Mouse (Mus musculus): Measurements from ENCODE around the gene Elob.

Elob gene

DNA sequence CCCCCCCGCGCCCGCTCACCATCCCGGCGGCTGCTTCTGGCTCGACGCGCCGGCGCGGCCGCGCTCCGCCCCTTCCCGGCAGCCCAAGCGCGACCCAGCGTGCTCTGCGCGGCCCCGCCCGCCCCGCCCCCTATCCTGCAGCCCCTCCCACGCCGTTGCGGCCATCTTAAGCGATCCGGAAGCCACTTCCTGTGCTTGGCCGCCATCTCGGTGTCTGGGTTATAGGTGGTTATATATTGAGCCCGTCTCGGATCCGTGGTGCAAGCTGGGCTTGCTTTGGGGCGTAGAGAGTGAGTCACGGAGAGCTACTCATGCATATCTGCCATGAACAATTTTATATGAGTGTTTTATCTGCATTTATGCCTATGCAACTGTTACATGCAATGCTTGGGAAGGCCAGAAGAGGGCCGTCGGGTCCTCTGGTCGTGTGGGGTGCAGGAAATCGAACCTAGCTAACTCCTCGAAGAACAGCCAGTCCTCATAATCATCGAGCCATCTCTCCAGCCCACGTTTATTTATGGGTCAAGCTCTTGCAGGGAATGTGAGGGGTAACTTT lies at the start of gene Elob:
Gene Elob (minus strand): TSS at position 73 of the 556 bp plus-strand sequence.
- DNase-seq (ENCODE audit: extremely low read depth, insufficient read length, low spot score), result peak; percentile 82

DNA sequence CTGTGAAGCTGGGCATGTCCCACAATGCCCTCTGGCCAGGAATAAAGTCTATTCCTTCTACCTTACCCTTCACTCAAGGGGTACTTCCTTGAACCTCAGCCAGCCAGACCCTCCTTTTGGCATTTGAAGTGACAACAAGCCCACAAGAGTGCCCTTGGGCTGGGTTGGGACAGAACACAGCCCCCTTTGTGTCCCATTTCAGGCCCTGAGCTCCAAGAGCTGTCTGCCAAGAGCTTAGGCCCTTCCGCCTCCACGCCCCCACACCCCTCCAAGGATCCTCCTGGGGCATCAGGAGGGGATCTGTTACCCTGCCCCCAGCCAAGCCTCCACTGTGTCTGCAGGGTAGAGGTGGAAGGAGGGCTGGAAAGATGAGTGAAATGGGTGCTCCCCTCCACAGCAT lies 48.2 kb upstream of the Elob start:
- no peak for DNase-seq (ENCODE audit: extremely low read depth, insufficient read length, low spot score)

- no peak for DNase-seq (ENCODE audit: extremely low read depth, insufficient read length, low spot score)
Measured at GRCm38 (mm10) chr17:23876741-23877140, 47.8 kb upstream of the Elob start.

DNA sequence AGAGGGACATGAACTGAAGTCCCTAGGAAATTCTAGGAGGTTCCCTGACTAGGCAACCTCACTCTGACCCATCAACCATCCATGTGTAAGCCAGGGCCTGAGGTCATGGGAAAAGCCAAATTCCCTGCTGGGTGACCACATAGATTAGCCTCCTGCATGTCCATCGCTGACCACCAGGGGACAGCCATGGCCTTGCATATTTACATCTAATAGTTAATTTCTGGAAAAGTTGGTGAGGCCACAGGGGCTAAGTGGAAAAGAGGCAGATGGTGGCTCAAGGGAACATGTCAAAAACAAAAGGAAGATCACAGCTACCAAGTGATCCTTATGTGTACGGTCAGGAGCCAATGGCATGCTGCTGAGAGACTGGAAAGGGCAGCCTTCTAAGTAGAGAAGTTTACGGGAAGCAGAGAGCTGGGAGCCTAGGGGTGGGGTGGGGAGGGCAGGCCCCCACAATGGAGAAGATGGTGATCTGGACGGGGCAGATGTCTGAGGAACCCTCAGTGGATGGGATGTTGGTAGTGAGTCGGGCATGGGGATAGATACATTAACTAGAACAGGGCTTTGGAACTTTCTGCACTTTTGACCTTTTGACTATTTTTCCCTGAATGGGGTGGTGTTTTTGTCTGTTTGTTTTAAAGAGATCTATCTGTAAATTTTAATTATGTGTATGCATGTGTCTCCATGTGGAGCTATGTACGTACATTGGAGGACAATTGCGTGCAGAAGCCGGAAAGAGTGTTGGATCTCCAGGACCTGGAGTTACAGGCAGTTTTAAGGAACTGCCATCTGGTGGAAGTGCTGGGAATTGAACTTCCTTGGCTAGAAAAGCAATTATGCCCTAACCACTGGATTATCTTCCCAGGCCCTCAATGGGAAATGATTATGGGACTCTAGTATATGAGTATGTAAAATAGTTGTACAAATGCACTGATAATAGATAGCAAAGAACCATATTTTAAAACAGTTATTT lies 45.2 kb upstream of the Elob start:
- DNase-seq (ENCODE audit: extremely low read depth, insufficient read length, low spot score), result peak; percentile 44

- no peak for DNase-seq (ENCODE audit: extremely low read depth, insufficient read length, low spot score)
Measured at GRCm38 (mm10) chr17:23868513-23868912, 39.6 kb upstream of the Elob start.

DNA sequence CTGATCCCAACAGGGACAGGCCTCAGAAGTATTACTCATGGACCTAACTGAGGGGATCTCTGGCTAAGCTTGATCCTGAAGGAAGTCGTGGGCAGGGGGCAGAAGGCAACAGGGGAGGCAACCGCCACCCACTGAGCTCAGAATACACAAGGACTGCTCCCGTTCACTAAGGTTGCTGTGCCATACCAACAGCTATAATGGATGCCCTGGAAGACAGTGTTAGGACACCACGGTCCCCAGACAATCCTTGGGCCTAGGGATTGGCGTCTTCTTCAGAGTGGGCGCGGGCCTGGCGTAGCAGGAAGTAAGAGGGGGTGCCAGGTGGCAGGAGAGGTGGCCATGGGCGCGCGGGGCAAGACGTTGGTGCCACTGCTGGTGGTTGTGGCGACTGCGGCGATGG lies 38.8 kb upstream of the Elob start, which contains the start of gene Prss21:
Gene Prss21 (plus strand): TSS at position 301 of the 400 bp plus-strand sequence.
- DNase-seq (ENCODE audit: extremely low read depth, insufficient read length, low spot score), result no peak

DNA sequence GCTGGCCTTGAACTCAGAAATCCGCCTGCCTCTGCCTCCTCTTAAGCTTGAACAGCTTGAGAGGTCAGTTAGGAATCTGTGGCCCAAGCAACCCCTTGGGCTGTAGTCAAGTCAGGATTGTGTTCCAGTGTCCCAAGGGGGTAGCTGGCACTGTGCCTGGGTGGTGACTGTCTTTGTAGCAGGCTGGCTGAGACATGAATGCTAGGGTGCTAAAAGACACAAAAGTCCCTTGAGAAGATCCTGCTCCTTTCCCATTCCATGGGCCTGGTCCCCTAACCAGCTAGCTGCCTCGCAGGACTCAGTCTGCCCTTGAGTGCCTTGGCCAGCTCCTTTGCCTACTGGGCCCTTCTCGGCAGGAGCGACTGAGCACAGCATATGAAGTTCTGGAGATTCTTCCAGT lies 34.0 kb upstream of the Elob start:
- DNase-seq (ENCODE audit: extremely low read depth, insufficient read length, low spot score), result no peak

GRCm38 (mm10) chr17:23857913-23858312 lies 29.0 kb upstream of the Elob start:
- DNase-seq (ENCODE audit: extremely low read depth, insufficient read length, low spot score), result no peak

- DNase-seq (ENCODE audit: extremely low read depth, insufficient read length, low spot score), result peak; percentile 59
Measured at GRCm38 (mm10) chr17:23857193-23857592, 28.3 kb upstream of the Elob start.

DNA sequence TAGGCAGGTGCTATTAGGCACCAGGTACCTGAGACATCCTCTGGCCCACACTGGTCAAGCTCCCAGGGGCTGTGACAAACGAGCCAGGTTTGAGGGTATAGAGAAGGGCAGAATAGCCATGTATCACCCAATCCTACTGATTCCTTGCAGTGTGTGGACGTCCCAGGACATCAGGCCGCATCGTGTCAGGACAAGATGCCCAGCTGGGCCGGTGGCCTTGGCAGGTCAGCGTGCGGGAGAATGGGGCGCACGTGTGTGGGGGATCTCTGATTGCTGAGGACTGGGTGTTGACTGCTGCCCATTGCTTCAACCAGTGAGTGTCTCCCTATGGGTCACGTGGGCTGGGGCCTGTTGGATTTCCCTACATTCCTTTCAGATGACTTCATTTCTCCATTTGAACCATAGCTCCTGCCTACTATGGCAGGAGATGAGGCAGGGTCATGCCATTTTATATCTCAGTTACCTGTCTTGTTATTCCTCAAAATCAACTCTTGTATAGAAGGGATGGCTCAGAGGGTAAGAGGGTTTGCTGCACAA lies 25.4 kb upstream of the Elob start:
- DNase-seq (ENCODE audit: extremely low read depth, insufficient read length, low spot score), result peak; percentile 58

GRCm38 (mm10) chr17:23853292-23853691 lies 24.4 kb upstream of the Elob start:
- DNase-seq (ENCODE audit: extremely low read depth, insufficient read length, low spot score), result peak; percentile 50

GRCm38 (mm10) chr17:23850853-23851749 lies 22.2 kb upstream of the Elob start:
- peak; percentile 55 for DNase-seq (ENCODE audit: extremely low read depth, insufficient read length, low spot score)

GRCm38 (mm10) chr17:23850028-23850427 lies 21.1 kb upstream of the Elob start:
- no peak for DNase-seq (ENCODE audit: extremely low read depth, insufficient read length, low spot score)

DNA sequence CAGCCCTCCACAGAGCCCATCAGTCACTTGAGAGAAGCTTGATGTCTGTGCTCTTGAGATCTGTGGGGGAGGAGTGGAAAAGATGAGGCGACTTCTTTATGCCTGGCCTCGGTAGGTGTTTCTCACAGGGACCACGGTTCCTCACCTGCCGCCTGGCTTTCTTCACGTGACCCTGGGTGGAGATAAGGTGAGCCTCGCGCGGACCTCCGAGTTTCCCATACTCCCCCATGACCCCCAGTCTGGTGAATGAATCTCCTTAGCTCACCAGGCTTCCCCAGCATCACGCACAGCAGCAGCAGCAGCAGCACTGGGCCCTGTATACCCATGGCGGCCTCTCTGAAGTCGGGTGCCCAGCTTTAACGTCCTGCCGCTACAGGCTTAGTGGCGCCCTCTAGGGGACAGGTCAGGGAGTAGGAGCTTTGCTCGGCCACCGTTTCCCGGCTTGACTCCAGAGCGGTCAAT lies 14.9 kb upstream of the Elob start, which contains the start of the genes Prss32 and Prss41:
Gene Prss32 (plus strand): TSS at position 44 of the 462 bp plus-strand sequence.
Gene Prss41 (minus strand): TSS at position 361 of the 462 bp plus-strand sequence.
- no peak for DNase-seq (ENCODE audit: extremely low read depth, insufficient read length, low spot score)

DNA sequence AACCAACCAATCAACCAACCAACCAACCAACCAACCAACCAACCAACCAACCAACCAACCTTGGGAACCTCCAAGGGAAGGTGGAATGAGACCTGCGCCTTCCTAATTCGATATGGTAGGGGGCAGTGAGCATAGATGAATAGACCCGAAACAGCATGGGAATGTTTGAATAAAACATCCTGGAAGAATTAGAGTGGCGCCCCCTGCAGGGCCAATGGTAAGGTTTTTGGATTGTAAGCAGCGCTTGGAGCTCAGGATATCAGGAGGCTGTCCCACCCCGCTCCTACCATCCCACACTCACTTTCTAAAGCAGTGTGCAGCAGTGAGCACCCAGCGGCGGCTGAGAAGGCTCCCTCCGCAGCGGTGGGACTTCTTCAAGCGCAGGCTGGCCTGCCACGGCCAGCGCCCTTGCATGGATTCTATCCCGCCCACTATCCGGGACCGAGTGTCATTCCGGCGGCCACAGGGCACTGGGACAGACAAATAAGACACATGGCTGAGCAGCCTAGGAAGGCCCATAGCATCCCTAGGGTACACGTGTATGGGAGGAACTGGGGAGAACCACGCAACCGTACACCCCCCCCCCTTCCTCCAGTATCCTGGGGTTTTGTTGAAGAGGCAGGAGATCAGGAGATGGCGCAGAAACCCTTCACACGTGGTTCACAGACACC lies 14.3 kb upstream of the Elob start:
- DNase-seq (ENCODE audit: extremely low read depth, insufficient read length, low spot score), result no peak

- no peak for DNase-seq (ENCODE audit: extremely low read depth, insufficient read length, low spot score)
Measured at GRCm38 (mm10) chr17:23841145-23841544, 12.2 kb upstream of the Elob start.

DNA sequence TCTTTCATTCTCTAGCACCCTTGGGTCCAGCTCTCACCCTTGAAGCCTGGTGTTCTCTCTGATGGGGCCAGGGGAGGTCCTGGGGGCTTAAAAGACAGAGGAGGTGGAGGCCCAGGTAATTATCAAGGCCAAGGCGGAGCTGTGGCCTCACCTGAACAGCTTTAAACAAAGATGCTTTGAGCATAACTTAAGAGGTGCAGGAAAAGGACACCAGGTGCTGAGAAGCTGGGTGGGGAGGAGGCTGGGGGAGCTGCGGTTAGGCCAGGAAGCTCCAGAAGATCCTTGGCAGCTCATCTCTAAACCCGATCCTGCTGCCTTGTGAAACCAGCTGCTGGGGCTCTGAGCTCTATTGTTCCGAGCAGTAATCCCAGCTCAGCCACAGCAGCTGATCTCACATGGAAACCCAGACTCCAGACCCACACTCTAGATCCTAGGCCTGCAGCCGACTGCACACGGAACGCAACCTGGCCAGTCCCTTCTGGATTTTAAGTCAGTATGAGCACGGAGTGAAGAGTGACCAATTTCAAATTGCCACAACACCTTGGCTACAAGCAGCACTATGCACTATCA lies 7.2 kb upstream of the Elob start, which contains the start of gene Prss33:
Gene Prss33 (minus strand): TSS at position 51 of the 570 bp plus-strand sequence.
- DNase-seq (ENCODE audit: extremely low read depth, insufficient read length, low spot score), result no peak

DNA sequence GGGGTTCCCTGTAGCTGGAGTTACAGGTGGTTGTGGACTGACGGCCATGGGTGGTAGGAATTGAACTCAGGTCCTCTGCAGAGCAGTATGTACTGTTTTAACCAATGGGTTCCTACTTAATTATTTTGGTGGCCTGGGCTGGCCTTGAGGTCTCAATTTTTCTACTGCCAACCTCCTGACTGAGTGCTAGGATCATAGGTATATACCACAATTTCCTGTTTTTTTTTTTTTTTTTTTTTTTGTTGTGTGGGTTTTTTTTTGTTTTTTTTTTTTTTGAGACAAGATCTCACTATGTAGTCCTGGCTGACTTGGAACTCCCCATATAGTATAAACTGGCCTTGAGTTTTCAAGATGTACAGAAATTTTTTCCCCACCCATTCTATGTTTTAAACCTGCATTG lies 2.3 kb upstream of the Elob start:
- DNase-seq (ENCODE audit: extremely low read depth, insufficient read length, low spot score), result no peak

DNA sequence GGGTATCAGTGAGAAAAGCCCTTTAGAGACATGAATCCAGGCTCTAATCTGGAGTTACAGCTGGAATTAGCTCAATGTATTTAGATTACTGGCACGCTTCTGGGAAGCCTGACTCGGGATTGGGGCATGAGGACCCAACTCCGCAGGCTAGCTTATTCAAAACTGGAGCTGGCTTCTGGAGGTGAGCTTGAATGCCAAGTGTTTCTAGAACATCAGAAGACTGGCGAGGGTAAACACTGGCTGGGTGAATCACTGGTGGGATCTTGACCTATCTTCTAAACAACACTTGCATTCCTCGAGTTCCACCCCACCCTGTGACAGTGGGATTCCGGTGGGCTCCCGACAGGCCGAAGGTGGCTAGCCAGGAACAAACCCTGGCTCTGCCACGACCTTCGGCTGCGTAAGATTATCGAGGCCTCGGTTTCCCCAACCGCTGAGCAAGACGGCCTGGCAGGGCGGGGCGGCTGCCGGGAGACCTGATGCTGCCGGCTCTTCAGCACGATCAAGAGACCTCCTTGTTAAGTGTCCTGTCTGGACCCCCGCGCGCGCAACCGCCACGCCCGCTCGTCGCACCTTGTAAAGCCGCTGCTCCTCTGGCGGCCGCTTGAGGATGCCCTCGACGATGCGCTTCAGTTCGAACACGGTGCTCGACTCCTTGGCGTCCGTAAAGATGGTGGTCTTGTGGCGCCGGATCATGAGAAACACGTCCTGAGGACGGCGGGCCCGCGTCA lies 500 bp downstream of the Elob start:
- DNase-seq (ENCODE audit: extremely low read depth, insufficient read length, low spot score), result peak; percentile 78
